Mouse (Mus musculus): ENCODE measurements around the gene Pcyt2.

Pcyt2 gene

GRCm38 (mm10) chr11:120562949-120563348 lies 54.8 kb downstream of the Pcyt2 start:
- DNase-seq (ENCODE audit: low read depth, low spot score), result no peak

- no peak for DNase-seq (ENCODE audit: low read depth, low spot score)
These were observed 56.6 kb downstream of the Pcyt2 start for GRCm38 (mm10) chr11:120560952-120561728.
